Mouse (Mus musculus): ENCODE data around the gene Scn3b.

Gene Scn3b

GRCm38 (mm10) chr9:40269103-40269861 lies at the start of gene Scn3b:
TSS of gene Scn3b (plus strand) at chr9:40269217.
- in situ Hi-C loops (cut with MboI; ENCODE audit: unreplicated experiment in 2 of 2) = no loop called here

- in situ Hi-C loops (cut with MboI; ENCODE audit: unreplicated experiment in 2 of 2) = loop anchor here in 1 of 2 experiments (10.0 kb wide), 1 partner anchor 709 kb away; the partner anchor contains the start of gene Olfr957
Observed at GRCm38 (mm10) chr9:40224289-40224688, 44.7 kb upstream of the Scn3b start.

- in situ Hi-C loops (cut with MboI; ENCODE audit: unreplicated experiment in 2 of 2) = loop anchor here in 1 of 2 experiments (5.0 to 25.0 kb wide), 3 partner anchors 99 to 713 kb away; partner anchors contain the start of gene Olfr957
Observed at GRCm38 (mm10) chr9:40227874-40228789, 40.9 kb upstream of the Scn3b start.

- in situ Hi-C loops (cut with MboI; ENCODE audit: unreplicated experiment in 2 of 2) = loop anchor here in 1 of 2 experiments (5.0 to 25.0 kb wide), 3 partner anchors 98 to 714 kb away; partner anchors contain the start of gene Olfr957
Observed at GRCm38 (mm10) chr9:40228804-40229331, 40.1 kb upstream of the Scn3b start.

GRCm38 (mm10) chr9:40229479-40229878 lies 39.5 kb upstream of the Scn3b start:
- in situ Hi-C loops (cut with MboI; ENCODE audit: unreplicated experiment in 2 of 2) = loop anchor here in 1 of 2 experiments (5.0 to 25.0 kb wide), 3 partner anchors 98 to 715 kb away; partner anchors contain the start of gene Olfr957

- in situ Hi-C loops (cut with MboI; ENCODE audit: unreplicated experiment in 2 of 2) = loop anchor here in 1 of 2 experiments (10.0 to 25.0 kb wide), 2 partner anchors 381 to 524 kb away; no protein-coding TSS in a partner anchor
Observed at GRCm38 (mm10) chr9:40231019-40231418, 38.0 kb upstream of the Scn3b start.

GRCm38 (mm10) chr9:40234233-40235072 lies 34.6 kb upstream of the Scn3b start:
- in situ Hi-C loops (cut with MboI; ENCODE audit: unreplicated experiment in 2 of 2) = loop anchor here in 1 of 2 experiments (10.0 to 25.0 kb wide), 2 partner anchors 378 to 520 kb away; no protein-coding TSS in a partner anchor

GRCm38 (mm10) chr9:40235220-40235619 lies 33.8 kb upstream of the Scn3b start:
- in situ Hi-C loops (cut with MboI; ENCODE audit: unreplicated experiment in 2 of 2) = loop anchor here in 1 of 2 experiments (10.0 to 25.0 kb wide), 2 partner anchors 377 to 520 kb away; no protein-coding TSS in a partner anchor

- in situ Hi-C loops (cut with MboI; ENCODE audit: unreplicated experiment in 2 of 2) = loop anchor here in 1 of 2 experiments (10.0 to 25.0 kb wide), 2 partner anchors 373 to 515 kb away; no protein-coding TSS in a partner anchor
Observed at GRCm38 (mm10) chr9:40239749-40240148, 29.3 kb upstream of the Scn3b start.

GRCm38 (mm10) chr9:40240311-40240710 lies 28.7 kb upstream of the Scn3b start:
- in situ Hi-C loops (cut with MboI; ENCODE audit: unreplicated experiment in 2 of 2) = loop anchor here in 1 of 2 experiments (25.0 kb wide), 1 partner anchor 372 kb away; no protein-coding TSS in a partner anchor

GRCm38 (mm10) chr9:40241223-40241801 lies 27.7 kb upstream of the Scn3b start:
- in situ Hi-C loops (cut with MboI; ENCODE audit: unreplicated experiment in 2 of 2) = loop anchor here in 1 of 2 experiments (25.0 kb wide), 1 partner anchor 371 kb away; no protein-coding TSS in a partner anchor

- in situ Hi-C loops (cut with MboI; ENCODE audit: unreplicated experiment in 2 of 2) = loop anchor here in 1 of 2 experiments (25.0 kb wide), 1 partner anchor 370 kb away; no protein-coding TSS in a partner anchor
Observed at GRCm38 (mm10) chr9:40241951-40242888, 26.8 kb upstream of the Scn3b start.

GRCm38 (mm10) chr9:40245466-40245865 lies 23.6 kb upstream of the Scn3b start:
- in situ Hi-C loops (cut with MboI; ENCODE audit: unreplicated experiment in 2 of 2) = loop anchor here in 1 of 2 experiments (25.0 kb wide), 1 partner anchor 367 kb away; no protein-coding TSS in a partner anchor

- in situ Hi-C loops (cut with MboI; ENCODE audit: unreplicated experiment in 2 of 2) = loop anchor here in 1 of 2 experiments (25.0 kb wide), 1 partner anchor 366 kb away; no protein-coding TSS in a partner anchor
Observed at GRCm38 (mm10) chr9:40245974-40246665, 22.9 kb upstream of the Scn3b start.

GRCm38 (mm10) chr9:40246702-40247101 lies 22.3 kb upstream of the Scn3b start:
- in situ Hi-C loops (cut with MboI; ENCODE audit: unreplicated experiment in 2 of 2) = loop anchor here in 1 of 2 experiments (25.0 kb wide), 1 partner anchor 366 kb away; no protein-coding TSS in a partner anchor

- in situ Hi-C loops (cut with MboI; ENCODE audit: unreplicated experiment in 2 of 2) = loop anchor here in 1 of 2 experiments (25.0 kb wide), 1 partner anchor 363 kb away; no protein-coding TSS in a partner anchor
Observed at GRCm38 (mm10) chr9:40249106-40249505, 19.9 kb upstream of the Scn3b start.

GRCm38 (mm10) chr9:40252459-40252858 lies 16.6 kb upstream of the Scn3b start:
- in situ Hi-C loops (cut with MboI; ENCODE audit: unreplicated experiment in 2 of 2) = no loop called here

Data from v-Abl transformed pro-B cells (cell line).